Mouse (Mus musculus): ENCODE data around the gene Vipr1.

GRCm38 (mm10) chr9:121635835-121636576, 6.5 kb upstream of the Vipr1 start:
- no peak for TF ChIP-seq CTCF (conservative IDR thresholded peaks at IDR 0.05; ENCODE audit: low read length)
- no peak for TF ChIP-seq NANOG (IDR thresholded peaks at IDR 0.05; ENCODE audit: borderline replicate concordance, low read length)
